Mouse (Mus musculus) hindbrain, embryonic 10.5 days (tissue): ENCODE data around the gene Yap1. TPM values are rescaled to one million over a fixed set of nuclear protein-coding genes. Genes with fewer than 3 reads are reported as not detected.

Source experiments
- DNase-seq: peaks from one replicate; pipeline ENCODE4 v3.0.0-alpha.2; 2017; ENCODE audit warnings: low spot score
- H3K27ac ChIP-seq: fragments of 300-500 bp; sonication (generic); 2 replicates; pipeline ENCODE4 v1.5.1; 2016; ENCODE audit warnings: mild to moderate bottlenecking, moderate library complexity
- H3K27me3 ChIP-seq: fragments of 300-500 bp; sonication (generic); 2 replicates; pipeline ENCODE4 v1.6.1; 2016; ENCODE audit warnings: mild to moderate bottlenecking; ENCODE audit not compliant: poor library complexity, insufficient read depth, severe bottlenecking
- H3K36me3 ChIP-seq: fragments of 300-500 bp; sonication (generic); 2 replicates; pipeline ENCODE4 v1.6.1; 2016; ENCODE audit warnings: mild to moderate bottlenecking, moderate library complexity
- H3K4me1 ChIP-seq: fragments of 300-500 bp; sonication (generic); replicated peaks from 2 replicates; pipeline ENCODE4 v1.6.1; 2016; ENCODE audit warnings: mild to moderate bottlenecking
- H3K4me3 ChIP-seq: fragments of 300-500 bp; sonication (generic); 2 replicates; pipeline ENCODE4 v1.5.1; 2016; ENCODE audit warnings: mild to moderate bottlenecking, moderate library complexity
- H3K9me3 ChIP-seq: fragments of 300-500 bp; sonication (generic); 2 replicates; pipeline ENCODE4 v1.6.1; 2016; ENCODE audit warnings: mild to moderate bottlenecking, moderate library complexity
- WGBS: fragments of 180-500 bp; shearing (Covaris S2); methylation state at CpG from one replicate; pipeline ENCODE4 v1.1.7; 2016; 5-methylcytosine and 5-hydroxymethylcytosine counted together
- polyA plus RNA-seq: library from polyadenylated mRNA; unstranded; fragments of >200 nt; fragmentation: Nextera tagmentation; extraction: Ambion mirVana; gene quantifications from 2 replicates; pipeline ENCODE4 v1.2.1, GENCODE M21; 2016

Yap1 gene
- polyA plus RNA-seq, 1 experiment from 2014 or later: 31.3 TPM

DNA sequence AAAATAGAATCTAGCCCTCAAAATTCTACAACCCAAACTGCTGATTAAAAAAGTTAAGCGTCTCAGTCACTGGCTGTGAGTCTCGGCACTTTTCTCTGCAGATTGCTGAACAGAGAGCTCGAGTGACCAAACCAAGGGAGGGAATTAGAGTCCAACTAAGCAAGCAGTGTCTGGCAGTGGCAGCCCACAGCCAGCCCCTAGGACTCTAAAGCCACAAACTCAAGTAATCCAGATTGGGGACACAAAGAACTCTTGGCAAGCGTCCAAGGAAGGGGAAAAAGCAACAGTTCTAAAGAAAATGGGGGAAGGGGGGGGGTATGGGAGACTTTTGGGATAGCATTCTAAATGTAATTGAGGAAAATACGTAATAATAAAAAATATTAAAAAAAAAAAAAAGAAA lies 10.1 kb downstream of the Yap1 start:
- Histone ChIP-seq H3K4me3 (no peak overlapping the region), H3K27me3 (no peaks in the 10 kb centered on the region), H3K9me3 (no peaks in the 10 kb centered on the region), H3K4me1 (0 out of 2 replicates have a peak, but pooled peaks cover 3% of the 10 kb centered on the region), H3K27ac (no peak overlapping the region), H3K36me3 (peaks cover 89% of the 10 kb centered on the region)
- DNase-seq: no peak
- 88% methylated on average over 5 of the region's 5 CpGs for WGBS

DNA sequence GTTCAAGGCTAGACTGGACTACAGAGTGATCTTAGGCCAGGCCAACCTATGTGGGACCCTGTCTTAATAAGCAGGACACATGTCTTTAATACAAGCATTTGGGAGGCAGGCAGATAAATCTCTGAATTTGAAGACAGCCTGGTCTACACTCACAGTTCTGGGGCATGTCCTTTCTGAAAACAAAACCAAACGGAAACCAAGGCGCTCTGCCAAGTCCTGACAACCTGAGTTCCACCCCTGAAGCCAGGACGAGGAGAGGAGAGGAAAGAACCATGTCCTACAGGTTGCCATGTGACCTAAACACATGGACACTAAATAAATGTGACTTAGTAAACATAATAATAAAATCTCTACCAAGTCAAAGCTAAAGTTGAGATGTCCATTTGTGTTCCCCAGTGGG lies 11.7 kb downstream of the Yap1 start:
- Histone ChIP-seq H3K4me1 (no peaks in the 10 kb centered on the region), H3K36me3 (peaks cover 88% of the 10 kb centered on the region), H3K27me3 (no peaks in the 10 kb centered on the region), H3K27ac (no peak overlapping the region), H3K9me3 (no peaks in the 10 kb centered on the region), H3K4me3 (no peak overlapping the region)
- WGBS: 90% methylated on average over 3 of the region's 3 CpGs
- no peak for DNase-seq

- H3K4me1 ChIP-seq: no peaks in the 10 kb centered on the region
- whole genome bisulfite sequencing: 89% methylated on average over 4 of the region's 4 CpGs
- peaks cover 85% of the 10 kb centered on the region for H3K36me3 ChIP-seq
Observed at GRCm38 (mm10) chr9:7990897-7991296, 13.5 kb downstream of the Yap1 start.

GRCm38 (mm10) chr9:7987119-7987518 lies 17.3 kb downstream of the Yap1 start:
- H3K9me3 ChIP-seq: no peaks in the 10 kb centered on the region
- DNase-seq: no peak
- H3K4me1 ChIP-seq: peaks cover 7% of the 10 kb centered on the region; the same call in 1 of the 2 replicates
- H3K36me3 ChIP-seq: peaks cover 71% of the 10 kb centered on the region
- H3K27ac ChIP-seq: no peak overlapping the region
- H3K27me3 ChIP-seq: no peaks in the 10 kb centered on the region
- no peak overlapping the region for H3K4me3 ChIP-seq
- WGBS: 92% methylated on average over 5 of the region's 5 CpGs

More at GRCm38 (mm10) chr9:7990897-7991296, 13.5 kb downstream of the Yap1 start:
- Histone ChIP-seq H3K27me3 (no peaks in the 10 kb centered on the region), H3K27ac (no peak overlapping the region), H3K4me3 (no peak overlapping the region), H3K9me3 (no peaks in the 10 kb centered on the region)
- no peak for DNase-seq

GRCm38 (mm10) chr9:7984287-7984686 lies 20.1 kb downstream of the Yap1 start:
- Histone ChIP-seq H3K4me1 (peaks cover 7% of the 10 kb centered on the region; the same call in 1 of the 2 replicates), H3K27me3 (no peaks in the 10 kb centered on the region), H3K4me3 (no peak overlapping the region), H3K27ac (no peak overlapping the region), H3K36me3 (peaks cover 67% of the 10 kb centered on the region), H3K9me3 (no peaks in the 10 kb centered on the region)
- WGBS: 82% methylated on average over 4 of the region's 4 CpGs
- DNase-seq: no peak

DNA sequence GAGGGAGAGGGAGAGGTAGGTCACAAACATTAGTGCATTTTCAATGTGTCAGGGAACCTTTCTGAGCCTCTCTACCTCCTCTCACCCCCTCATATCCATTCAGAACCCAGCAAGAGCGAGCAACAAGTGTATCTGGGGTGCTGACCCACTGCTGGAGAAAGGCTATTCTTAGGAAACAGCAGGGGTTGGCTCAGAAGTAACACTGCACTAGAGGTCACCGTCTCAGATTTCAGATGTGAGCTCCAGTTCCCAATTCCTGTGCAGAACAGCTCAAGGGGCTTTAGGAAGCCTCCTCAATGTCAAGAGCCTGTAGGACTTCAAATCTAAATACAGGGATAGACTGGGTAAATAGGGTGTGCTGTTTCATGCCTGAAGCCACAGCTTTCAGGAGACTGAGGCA lies 20.7 kb downstream of the Yap1 start:
- WGBS: 12% methylated on average over 2 of the region's 2 CpGs
- no peak for DNase-seq
- no peaks in the 10 kb centered on the region for H3K9me3 ChIP-seq
- no peak overlapping the region for H3K27ac ChIP-seq
- H3K4me3 ChIP-seq: no peak overlapping the region
- no peaks in the 10 kb centered on the region for H3K27me3 ChIP-seq
- peaks cover 7% of the 10 kb centered on the region; the same call in 1 of the 2 replicates for H3K4me1 ChIP-seq
- peaks cover 68% of the 10 kb centered on the region for H3K36me3 ChIP-seq

- Histone ChIP-seq H3K36me3 (peaks cover 78% of the 10 kb centered on the region), H3K27me3 (no peaks in the 10 kb centered on the region)
Observed at GRCm38 (mm10) chr9:7980162-7980561, 24.2 kb downstream of the Yap1 start.

GRCm38 (mm10) chr9:7979153-7979916 lies 25.1 kb downstream of the Yap1 start:
- H3K27ac ChIP-seq: no peak overlapping the region
- H3K4me3 ChIP-seq: no peak overlapping the region
- 94% methylated on average over 11 of the region's 11 CpGs for WGBS
- H3K9me3 ChIP-seq: no peaks in the 10 kb centered on the region
- H3K27me3 ChIP-seq: no peaks in the 10 kb centered on the region
- H3K36me3 ChIP-seq: peaks cover 85% of the 10 kb centered on the region
- H3K4me1 ChIP-seq: peaks cover 7% of the 10 kb centered on the region; the same call in 1 of the 2 replicates
- DNase-seq: no peak

More at GRCm38 (mm10) chr9:7980162-7980561, 24.2 kb downstream of the Yap1 start:
- WGBS: 90% methylated on average over 2 of the region's 2 CpGs
- H3K27ac ChIP-seq: no peak overlapping the region
- no peak overlapping the region for H3K4me3 ChIP-seq
- no peaks in the 10 kb centered on the region for H3K9me3 ChIP-seq
- no peak for DNase-seq
- H3K4me1 ChIP-seq: peaks cover 7% of the 10 kb centered on the region; the same call in 1 of the 2 replicates

GRCm38 (mm10) chr9:7978502-7978901 lies 25.9 kb downstream of the Yap1 start:
- no peak overlapping the region for H3K4me3 ChIP-seq
- no peak for DNase-seq
- H3K27me3 ChIP-seq: no peaks in the 10 kb centered on the region
- no peak overlapping the region for H3K27ac ChIP-seq
- peaks cover 89% of the 10 kb centered on the region for H3K36me3 ChIP-seq
- WGBS: 86% methylated on average over 3 of the region's 3 CpGs
- H3K9me3 ChIP-seq: no peaks in the 10 kb centered on the region
- H3K4me1 ChIP-seq: peaks cover under 1% of the 10 kb centered on the region; the same call in 1 of the 2 replicates

GRCm38 (mm10) chr9:7977587-7977986 lies 26.8 kb downstream of the Yap1 start:
- Histone ChIP-seq H3K27me3 (no peaks in the 10 kb centered on the region), H3K4me3 (no peak overlapping the region), H3K36me3 (peaks cover 89% of the 10 kb centered on the region), H3K9me3 (no peaks in the 10 kb centered on the region), H3K27ac (no peak overlapping the region), H3K4me1 (no peaks in the 10 kb centered on the region)
- WGBS: 89% methylated on average over 5 of the region's 5 CpGs
- DNase-seq: no peak

- peaks cover 66% of the 10 kb centered on the region for H3K36me3 ChIP-seq
- WGBS: 83% methylated on average over 2 of the region's 2 CpGs
- no peak overlapping the region for H3K27ac ChIP-seq
- no peaks in the 10 kb centered on the region for H3K4me1 ChIP-seq
- no peak for DNase-seq
- no peak overlapping the region for H3K4me3 ChIP-seq
- no peaks in the 10 kb centered on the region for H3K27me3 ChIP-seq
- H3K9me3 ChIP-seq: no peaks in the 10 kb centered on the region
Observed at GRCm38 (mm10) chr9:7971993-7972392, 32.4 kb downstream of the Yap1 start.

- H3K27me3 ChIP-seq: no peaks in the 10 kb centered on the region
- H3K36me3 ChIP-seq: peaks cover 55% of the 10 kb centered on the region
- DNase-seq: no peak
- 94% methylated on average over 1 of the region's 1 CpGs for WGBS
- H3K9me3 ChIP-seq: no peaks in the 10 kb centered on the region
- 0 out of 2 replicates have a peak, but pooled peaks cover under 1% of the 10 kb centered on the region for H3K4me1 ChIP-seq
- H3K4me3 ChIP-seq: no peak overlapping the region
- no peak overlapping the region for H3K27ac ChIP-seq
Observed at GRCm38 (mm10) chr9:7967980-7968379, 36.4 kb downstream of the Yap1 start.

GRCm38 (mm10) chr9:7965590-7965989 lies 38.8 kb downstream of the Yap1 start:
- H3K9me3 ChIP-seq: no peaks in the 10 kb centered on the region
- no peak for DNase-seq
- H3K4me3 ChIP-seq: no peak overlapping the region
- H3K4me1 ChIP-seq: peaks cover 24% of the 10 kb centered on the region
- H3K27me3 ChIP-seq: no peaks in the 10 kb centered on the region
- H3K36me3 ChIP-seq: peaks cover 48% of the 10 kb centered on the region
- no peak overlapping the region for H3K27ac ChIP-seq
- 78% methylated on average over 3 of the region's 3 CpGs for WGBS
